Mouse (Mus musculus) activated CD4-positive, CD25-positive, alpha-beta regulatory T cell (primary cell): ENCODE data around the gene Primpol. TPM values are rescaled to one million over a fixed set of nuclear protein-coding genes. Genes with fewer than 3 reads are reported as not detected.

Experiments used
- polyA plus RNA-seq, 2 experiments: library from polyadenylated mRNA; unstranded; fragments of 100-300 nt; shearing (Covaris generic); gene quantifications; one replicate each; pipeline ENCODE4 v1.2.1; 2017

Gene Primpol
- polyA plus RNA-seq, result 10 to 100 TPM; 26.8 to 29.9 TPM

DNA sequence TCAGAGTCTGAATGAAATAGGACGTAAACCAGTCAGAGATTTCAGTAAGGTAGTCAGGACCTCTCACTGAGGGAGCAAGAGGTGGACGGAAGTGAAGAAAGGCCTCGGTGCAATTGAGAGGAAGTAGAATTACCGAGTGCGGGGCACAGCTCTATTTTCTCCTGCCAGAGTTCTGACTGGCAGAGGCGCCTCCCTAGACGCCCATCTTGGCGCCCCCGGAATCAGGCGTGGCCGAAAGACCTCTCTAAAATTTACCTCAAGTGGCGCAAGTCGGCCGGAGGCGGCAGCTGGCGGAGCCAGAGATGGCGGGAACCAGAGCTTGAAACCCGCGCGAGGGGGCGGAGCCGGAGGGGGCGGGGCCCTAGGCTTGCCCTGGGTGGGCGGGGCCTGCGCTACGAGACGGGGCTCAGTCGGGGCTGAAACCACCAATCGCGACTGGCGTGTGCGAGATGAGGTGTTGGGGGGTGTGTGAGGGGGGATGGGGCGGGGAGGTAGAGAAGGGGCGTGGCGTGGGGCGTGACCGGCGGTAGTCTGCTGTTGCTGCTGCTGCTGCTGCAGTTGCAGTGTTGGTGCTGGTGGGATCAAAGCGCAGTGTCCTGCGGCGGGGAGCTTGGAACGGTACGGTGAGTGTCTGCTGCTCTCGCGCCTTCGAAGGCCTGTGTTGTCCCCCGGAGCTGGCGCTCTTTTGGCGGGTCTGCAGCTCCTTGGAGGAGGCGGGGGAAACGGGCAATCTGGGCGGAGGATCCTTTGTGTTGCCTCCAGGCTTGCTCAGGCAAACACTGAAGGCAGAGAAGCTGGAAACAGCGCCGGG lies at the start of gene Primpol, which contains the start of gene Casp3:
Gene Primpol (minus strand): TSS at position 334 of the 811 bp plus-strand sequence.
Gene Casp3 (plus strand): TSS at position 413 of the 811 bp plus-strand sequence.

DNA sequence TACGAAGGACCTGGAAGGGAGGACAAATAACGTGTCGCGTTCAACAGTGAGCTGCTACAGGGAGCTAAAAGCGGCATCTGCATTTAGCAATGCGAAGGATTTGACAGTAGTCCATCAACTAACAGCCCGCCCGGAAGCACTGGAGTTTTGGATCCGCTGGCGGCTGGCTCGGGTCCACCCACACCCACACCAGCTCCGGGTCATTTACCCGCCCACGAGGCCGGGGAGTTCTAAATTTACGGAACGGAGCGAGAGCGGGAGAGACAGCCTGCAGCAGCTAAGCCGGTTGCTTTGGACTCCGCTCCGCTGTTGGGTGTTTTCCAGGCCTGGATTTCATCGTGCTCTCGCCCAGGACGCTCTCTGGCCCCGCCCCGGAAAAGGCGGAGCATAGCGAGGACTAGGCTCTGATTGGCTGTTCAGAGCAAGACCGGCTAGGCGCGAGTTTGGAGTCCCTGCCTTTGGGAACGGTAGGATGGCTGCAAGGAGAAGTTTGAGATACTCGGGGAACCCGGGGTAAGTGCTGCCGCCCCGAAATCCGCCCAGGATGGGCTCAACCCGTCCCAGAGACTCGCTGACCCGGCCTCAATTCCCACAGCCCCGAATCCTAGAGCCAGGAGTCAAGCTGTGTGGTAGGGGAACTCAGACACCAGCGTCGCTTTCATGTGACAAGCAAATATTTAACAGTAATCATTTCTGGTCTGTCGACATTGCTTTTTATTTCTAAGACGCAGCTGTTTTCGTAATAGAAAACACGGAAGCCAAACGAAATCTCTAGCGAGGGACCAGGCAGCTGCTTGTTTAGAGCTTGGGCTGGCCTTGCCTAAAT lies 65.2 kb downstream of the Primpol start, which contains the start of gene Cenpu:
Gene Cenpu (plus strand): TSS at position 414 of the 826 bp plus-strand sequence.

Other genes with a start within 250 kb of the Primpol start
- 10 to 100 TPM in 1 of 2 experiments, 1 to 10 TPM in 1; 9.5 to 18.1 TPM for gene Acsl1, start 146.2 kb downstream of the Primpol start, polyA plus RNA-seq
- gene Cenpu, start 65.2 kb downstream of the Primpol start, polyA plus RNA-seq, result 1 to 10 TPM; 5.1 to 8.4 TPM
- gene Casp3, start 79 bp upstream of the Primpol start, polyA plus RNA-seq, result 100 to 1,000 TPM in 1 of 2 experiments, 10 to 100 TPM in 1; 62.8 to 114 TPM
- 100 to 1,000 TPM; 181 to 201 TPM for gene Irf2, start 122.5 kb upstream of the Primpol start, polyA plus RNA-seq